Mouse (Mus musculus) midbrain, embryonic 15.5 days (tissue): ENCODE measurements around the gene Psap. TPM values are rescaled to one million over a fixed set of nuclear protein-coding genes. Genes with fewer than 3 reads are reported as not detected.
"Not testable (repeated sequence)": the region's sequence is repeated elsewhere in the genome, so short reads cannot be mapped to it uniquely, and the experiment has no call there.

Experiments
- ATAC-seq: fragments of 200-750 bp; cut with Nextera tagmentation; replicated peaks from 2 replicates; pipeline ENCODE4 v1.8.0; 2017; ENCODE audit warnings: moderate TSS enrichment
- H3K27ac ChIP-seq: fragments of 300-500 bp; sonication (generic); 2 replicates; pipeline ENCODE4 v1.5.1; 2015; ENCODE audit warnings: mild to moderate bottlenecking, inconsistent platforms
- H3K27me3 ChIP-seq: fragments of 300-500 bp; sonication (generic); replicated peaks from 2 replicates; pipeline ENCODE4 v1.6.1; 2015; ENCODE audit warnings: inconsistent platforms
- H3K36me3 ChIP-seq: fragments of 300-500 bp; sonication (generic); replicated peaks from 2 replicates; pipeline ENCODE4 v1.6.1; 2015; ENCODE audit warnings: inconsistent platforms
- H3K4me1 ChIP-seq: fragments of 300-500 bp; sonication (generic); 2 replicates; pipeline ENCODE4 v1.6.1; 2015; ENCODE audit warnings: inconsistent platforms
- H3K4me2 ChIP-seq: fragments of 300-500 bp; sonication (generic); 2 replicates; pipeline ENCODE4 v1.6.1; 2015; ENCODE audit warnings: inconsistent platforms, mild to moderate bottlenecking, moderate library complexity
- H3K4me3 ChIP-seq: fragments of 300-500 bp; sonication (generic); 2 replicates; pipeline ENCODE4 v1.5.1; 2015; ENCODE audit warnings: mild to moderate bottlenecking, inconsistent platforms
- H3K9ac ChIP-seq: fragments of 300-500 bp; sonication (generic); 2 replicates; pipeline ENCODE4 v1.6.1; 2015; ENCODE audit warnings: mild to moderate bottlenecking, inconsistent platforms
- H3K9me3 ChIP-seq: fragments of 300-500 bp; sonication (generic); 2 replicates; pipeline ENCODE4 v1.6.1; 2016; ENCODE audit warnings: inconsistent platforms
- WGBS: fragments of 180-500 bp; shearing (Covaris S2); methylation state at CpG from one replicate; pipeline ENCODE4 v1.1.7; 2015; ENCODE audit warnings: mixed read lengths; 5-methylcytosine and 5-hydroxymethylcytosine counted together
- polyA plus RNA-seq: library from polyadenylated mRNA; unstranded; fragments of >200 nt; fragmentation: Nextera tagmentation; extraction: Ambion mirVana; gene quantifications from 2 replicates; pipeline ENCODE4 v1.2.1, GENCODE M21; 2015

Psap gene
- 169 and 192 TPM in 2 replicates for polyA plus RNA-seq

- Histone ChIP-seq H3K36me3 (no peaks in the 10 kb centered on the region), H3K4me3 (peak within 1 kb of the TSS; percentile 88), H3K4me2 (peak within 1 kb of the TSS; percentile 88), H3K27me3 (no peaks in the 10 kb centered on the region), H3K4me1 (peaks cover 47% of the 10 kb centered on the region), H3K9ac (peak within 1 kb of the TSS; percentile 92), H3K27ac (peak within 1 kb of the TSS; percentile 95), H3K9me3 (no peaks in the 10 kb centered on the region)
- 3% methylated on average over 54 of the region's 54 CpGs for WGBS
- peak; percentile 89 for ATAC-seq
Observed at GRCm38 (mm10) chr10:60277207-60278005, at the start of gene Psap. Gene Psap, plus strand, starts transcription at chr10:60277627.

- no peak overlapping the region for H3K27ac ChIP-seq
- no peak overlapping the region for H3K9ac ChIP-seq
- H3K36me3 ChIP-seq, result no peaks in the 10 kb centered on the region
- no peaks in the 10 kb centered on the region for H3K4me1 ChIP-seq
- no peaks in the 10 kb centered on the region for H3K27me3 ChIP-seq
- WGBS, result 83% methylated on average over 4 of the region's 4 CpGs
- no peak overlapping the region for H3K4me3 ChIP-seq
- no peak overlapping the region for H3K4me2 ChIP-seq
- no peaks in the 10 kb centered on the region for H3K9me3 ChIP-seq
- ATAC-seq, result no peak
Observed at GRCm38 (mm10) chr10:60227666-60228065, 49.8 kb upstream of the Psap start.

- no peak for ATAC-seq
- Histone ChIP-seq H3K9ac (no peak overlapping the region), H3K4me3 (no peak overlapping the region), H3K36me3 (no peaks in the 10 kb centered on the region), H3K27me3 (no peaks in the 10 kb centered on the region), H3K27ac (no peak overlapping the region), H3K4me2 (no peak overlapping the region), H3K9me3 (no peaks in the 10 kb centered on the region), H3K4me1 (no peaks in the 10 kb centered on the region)
- WGBS, result 92% methylated on average over 6 of the region's 6 CpGs
Observed at GRCm38 (mm10) chr10:60229113-60229512, 48.3 kb upstream of the Psap start.

GRCm38 (mm10) chr10:60230321-60231088 is 46.9 kb upstream of the Psap start:
- 74% methylated on average over 6 of the region's 6 CpGs for WGBS

GRCm38 (mm10) chr10:60234006-60234405 is 43.4 kb upstream of the Psap start:
- Histone ChIP-seq H3K9me3 (no peaks in the 10 kb centered on the region), H3K4me3 (no peak overlapping the region), H3K4me1 (no peaks in the 10 kb centered on the region), H3K36me3 (no peaks in the 10 kb centered on the region), H3K27ac (no peak overlapping the region), H3K27me3 (no peaks in the 10 kb centered on the region), H3K9ac (no peak overlapping the region), H3K4me2 (no peak overlapping the region)
- ATAC-seq, result no peak
- WGBS, result 78% methylated on average over 9 of the region's 9 CpGs

More at GRCm38 (mm10) chr10:60230321-60231088, 46.9 kb upstream of the Psap start:
- Histone ChIP-seq H3K4me2 (no peak overlapping the region), H3K4me3 (no peak overlapping the region), H3K9ac (no peak overlapping the region), H3K9me3 (no peaks in the 10 kb centered on the region), H3K4me1 (no peaks in the 10 kb centered on the region), H3K36me3 (no peaks in the 10 kb centered on the region), H3K27ac (no peak overlapping the region), H3K27me3 (no peaks in the 10 kb centered on the region)
- ATAC-seq, result no peak

- H3K36me3 ChIP-seq, H3K27me3 ChIP-seq, H3K4me3 ChIP-seq, H3K4me1 ChIP-seq, H3K9ac ChIP-seq, H3K27ac ChIP-seq, ATAC-seq, H3K9me3 ChIP-seq, H3K4me2 ChIP-seq: not testable (repeated sequence)
- WGBS, result 88% methylated on average over 6 of the region's 6 CpGs
Observed at GRCm38 (mm10) chr10:60235876-60236275, 41.6 kb upstream of the Psap start.

GRCm38 (mm10) chr10:60237475-60238154 is 39.8 kb upstream of the Psap start:
- 69% methylated on average over 10 of the region's 10 CpGs for WGBS
- Histone ChIP-seq H3K27me3 (no peaks in the 10 kb centered on the region), H3K27ac (no peak overlapping the region), H3K9me3 (no peaks in the 10 kb centered on the region), H3K4me2 (no peak overlapping the region), H3K4me3 (no peak overlapping the region), H3K36me3 (no peaks in the 10 kb centered on the region), H3K4me1 (no peaks in the 10 kb centered on the region), H3K9ac (no peak overlapping the region)
- ATAC-seq, result no peak

GRCm38 (mm10) chr10:60240416-60240815 is 37.0 kb upstream of the Psap start:
- Histone ChIP-seq H3K27me3 (no peaks in the 10 kb centered on the region), H3K36me3 (no peaks in the 10 kb centered on the region), H3K4me1 (no peaks in the 10 kb centered on the region), H3K9me3 (no peaks in the 10 kb centered on the region), H3K4me3 (no peak overlapping the region), H3K4me2 (no peak overlapping the region), H3K27ac (no peak overlapping the region), H3K9ac (no peak overlapping the region)
- WGBS, result 89% methylated on average over 6 of the region's 6 CpGs
- ATAC-seq, result no peak

GRCm38 (mm10) chr10:60243941-60244340 is 33.5 kb upstream of the Psap start:
- H3K27ac ChIP-seq, result no peak overlapping the region
- no peak overlapping the region for H3K4me3 ChIP-seq
- no peak overlapping the region for H3K4me2 ChIP-seq
- ATAC-seq, result no peak
- H3K9ac ChIP-seq, result no peak overlapping the region
- WGBS, result 96% methylated on average over 5 of the region's 5 CpGs
- H3K9me3 ChIP-seq, result no peaks in the 10 kb centered on the region
- H3K36me3 ChIP-seq, result no peaks in the 10 kb centered on the region
- H3K4me1 ChIP-seq, result no peaks in the 10 kb centered on the region
- H3K27me3 ChIP-seq, result no peaks in the 10 kb centered on the region

GRCm38 (mm10) chr10:60245041-60245440 is 32.4 kb upstream of the Psap start:
- WGBS, result under 1% methylated on average over 8 of the region's 8 CpGs
- no peaks in the 10 kb centered on the region for H3K36me3 ChIP-seq
- no peak overlapping the region for H3K4me2 ChIP-seq
- no peaks in the 10 kb centered on the region for H3K9me3 ChIP-seq
- no peaks in the 10 kb centered on the region for H3K27me3 ChIP-seq
- no peak overlapping the region for H3K9ac ChIP-seq
- peak; percentile 78 for ATAC-seq
- H3K4me1 ChIP-seq, result no peaks in the 10 kb centered on the region
- H3K4me3 ChIP-seq, result no peak overlapping the region
- no peak overlapping the region for H3K27ac ChIP-seq

- Histone ChIP-seq H3K27ac (no peak overlapping the region), H3K9ac (no peak overlapping the region), H3K9me3 (no peaks in the 10 kb centered on the region), H3K36me3 (no peaks in the 10 kb centered on the region), H3K4me1 (no peaks in the 10 kb centered on the region), H3K4me2 (no peak overlapping the region), H3K27me3 (no peaks in the 10 kb centered on the region), H3K4me3 (no peak overlapping the region)
- no peak for ATAC-seq
- WGBS, result 74% methylated on average over 7 of the region's 7 CpGs
Observed at GRCm38 (mm10) chr10:60245635-60246034, 31.8 kb upstream of the Psap start.

GRCm38 (mm10) chr10:60246519-60246918 is 30.9 kb upstream of the Psap start:
- Histone ChIP-seq H3K27ac (no peak overlapping the region), H3K4me3 (no peak overlapping the region), H3K9ac (no peak overlapping the region), H3K27me3 (no peaks in the 10 kb centered on the region), H3K9me3 (no peaks in the 10 kb centered on the region), H3K36me3 (no peaks in the 10 kb centered on the region), H3K4me1 (no peaks in the 10 kb centered on the region), H3K4me2 (no peak overlapping the region)
- no peak for ATAC-seq
- 37% methylated on average over 5 of the region's 5 CpGs for WGBS
